Mouse (Mus musculus) midbrain, embryonic 12.5 days (tissue): Measurements from ENCODE around the gene Elmo1. TPM values are rescaled to one million over a fixed set of nuclear protein-coding genes. Genes with fewer than 3 reads are reported as not detected.

ENCODE experiments used
- ATAC-seq: fragments of 200-750 bp; cut with Nextera tagmentation; 2 replicates; pipeline ENCODE4 v1.8.0; 2017; ENCODE audit warnings: low read depth, moderate TSS enrichment, moderate library complexity; ENCODE audit not compliant: low FRiP score
- H3K27ac ChIP-seq: fragments of 300-500 bp; sonication (generic); replicated peaks from 2 replicates; pipeline ENCODE4 v1.5.1; 2016; ENCODE audit warnings: mild to moderate bottlenecking
- H3K27me3 ChIP-seq: fragments of 300-500 bp; sonication (generic); 2 replicates; pipeline ENCODE4 v1.6.1; 2016; ENCODE audit warnings: mild to moderate bottlenecking
- H3K36me3 ChIP-seq: fragments of 300-500 bp; sonication (generic); 2 replicates; pipeline ENCODE4 v1.6.1; 2016
- H3K4me1 ChIP-seq: fragments of 300-500 bp; sonication (generic); 2 replicates; pipeline ENCODE4 v1.6.1; 2016
- H3K4me2 ChIP-seq: fragments of 300-500 bp; sonication (generic); replicated peaks from 2 replicates; pipeline ENCODE4 v1.6.1; 2016; ENCODE audit warnings: mild to moderate bottlenecking, moderate library complexity
- H3K4me3 ChIP-seq: fragments of 300-500 bp; sonication (generic); 2 replicates; pipeline ENCODE4 v1.5.1; 2016; ENCODE audit warnings: mild to moderate bottlenecking
- H3K9ac ChIP-seq: fragments of 300-500 bp; sonication (generic); replicated peaks from 2 replicates; pipeline ENCODE4 v1.6.1; 2016; ENCODE audit warnings: mild to moderate bottlenecking, moderate library complexity
- H3K9me3 ChIP-seq: fragments of 300-500 bp; sonication (generic); 2 replicates; pipeline ENCODE4 v1.6.1; 2016; ENCODE audit warnings: mild to moderate bottlenecking
- WGBS: fragments of 180-500 bp; shearing (Covaris S2); methylation state at CpG from one replicate; pipeline ENCODE4 v1.1.7; 2016; 5-methylcytosine and 5-hydroxymethylcytosine counted together
- polyA plus RNA-seq: library from polyadenylated mRNA; unstranded; fragments of >200 nt; fragmentation: Nextera tagmentation; extraction: Ambion mirVana; gene quantifications from 2 replicates; pipeline ENCODE4 v1.2.1, GENCODE M21; 2016

The Elmo1 gene
- polyA plus RNA-seq, 1 experiment from 2014 or later, result 25.5 TPM

DNA sequence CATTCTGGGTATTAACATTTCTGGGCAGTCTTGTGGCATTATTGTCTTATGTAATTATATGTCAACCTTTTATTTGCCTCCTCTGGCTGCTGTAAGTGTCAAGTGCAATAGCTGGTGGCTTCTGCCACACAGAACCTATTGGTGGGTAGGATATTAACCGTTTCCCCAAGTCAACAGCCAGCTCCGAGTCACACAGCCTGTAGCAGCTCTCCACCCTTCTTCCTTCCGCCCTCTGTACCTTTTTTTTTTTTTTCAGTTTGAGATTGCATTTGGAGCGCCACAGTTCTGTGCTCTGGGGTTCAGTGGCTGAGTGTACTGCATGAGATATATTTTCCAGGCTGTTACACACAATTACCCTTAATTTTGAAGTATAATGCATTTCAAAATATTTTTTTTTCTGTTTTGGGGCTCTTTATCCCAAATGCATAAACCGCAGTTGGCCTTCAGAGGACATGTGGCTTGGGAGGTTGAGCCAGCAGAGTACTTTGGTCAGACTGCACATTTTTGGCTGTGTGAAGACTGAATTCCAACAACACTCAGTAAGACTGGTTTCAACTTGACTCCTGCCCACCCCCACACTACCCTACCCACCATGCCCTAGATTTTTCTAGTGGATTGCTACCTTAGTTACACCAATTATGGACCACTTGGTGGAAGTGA, 7.7 kb downstream of the Elmo1 start:
- no peak for ATAC-seq
- Histone ChIP-seq H3K36me3 (no peaks in the 10 kb centered on the region), H3K27ac (no peak overlapping the region), H3K4me1 (no peaks in the 10 kb centered on the region), H3K27me3 (peaks cover 5% of the 10 kb centered on the region), H3K4me3 (no peak overlapping the region), H3K9ac (no peak overlapping the region), H3K4me2 (no peak overlapping the region), H3K9me3 (no peaks in the 10 kb centered on the region)
- 54% methylated on average over 5 of the region's 5 CpGs for WGBS

DNA sequence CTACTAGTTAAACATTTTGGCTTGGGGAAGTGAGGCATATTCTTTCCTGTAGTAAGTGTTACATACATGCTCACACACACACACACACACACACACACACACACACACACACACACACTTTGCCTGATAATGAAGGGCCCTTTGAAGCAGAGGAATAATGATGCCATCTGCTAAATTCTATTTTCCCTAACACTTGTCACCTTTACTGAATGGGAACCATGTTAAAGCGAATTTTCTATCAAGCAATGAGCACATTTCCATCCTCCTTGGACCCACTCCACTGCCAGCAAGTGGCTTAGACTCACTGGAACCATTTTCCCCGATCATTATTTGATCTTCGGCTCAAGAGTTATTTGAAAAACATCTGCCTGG, 8.2 kb downstream of the Elmo1 start:
- H3K36me3 ChIP-seq, result no peaks in the 10 kb centered on the region
- H3K9me3 ChIP-seq, result no peaks in the 10 kb centered on the region
- H3K9ac ChIP-seq, result no peak overlapping the region
- ATAC-seq, result no peak
- 71% methylated on average over 3 of the region's 3 CpGs for WGBS
- H3K4me2 ChIP-seq, result no peak overlapping the region
- H3K27ac ChIP-seq, result no peak overlapping the region
- H3K4me3 ChIP-seq, result no peak overlapping the region
- no peaks in the 10 kb centered on the region for H3K4me1 ChIP-seq
- H3K27me3 ChIP-seq, result peaks cover under 1% of the 10 kb centered on the region; the same call in 1 of the 2 replicates

DNA sequence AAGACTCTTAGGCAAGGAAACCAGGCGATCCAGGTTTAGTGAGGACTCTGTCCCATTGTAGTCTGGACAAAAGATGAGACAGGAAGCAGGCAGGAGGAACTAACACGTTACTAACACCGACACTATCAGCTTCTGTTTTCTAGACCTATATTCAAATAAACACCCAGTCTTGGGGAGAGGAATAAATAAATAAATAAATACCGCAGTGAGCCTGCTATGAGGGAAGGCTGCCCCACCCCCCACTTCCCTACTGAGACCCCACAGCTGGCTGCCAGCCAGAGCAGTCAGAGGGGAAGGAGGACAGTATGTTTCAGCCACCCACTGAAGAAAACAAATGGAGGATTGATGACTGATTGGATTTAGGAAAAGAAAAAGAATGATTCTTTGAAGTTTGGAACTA, 9.2 kb downstream of the Elmo1 start:
- no peak overlapping the region for H3K9ac ChIP-seq

DNA sequence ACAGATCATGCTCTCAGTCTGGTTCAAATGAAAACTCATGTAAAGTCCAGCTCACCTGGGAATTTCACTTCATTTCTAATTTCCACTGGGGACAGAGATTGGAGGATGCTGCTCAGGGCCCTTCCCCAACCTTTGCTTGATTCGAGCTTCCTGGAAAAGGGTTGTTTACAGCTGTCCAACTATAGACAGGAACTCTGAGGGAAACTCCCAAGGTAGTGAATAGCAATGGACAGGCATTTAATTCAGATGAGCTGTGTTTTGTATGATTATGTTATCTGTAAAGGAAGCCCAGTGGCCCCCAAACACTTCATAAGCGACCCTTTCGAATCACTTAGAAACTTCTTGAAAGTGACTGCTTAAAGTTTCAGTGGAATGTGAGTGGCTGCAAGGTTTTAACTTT, 10.0 kb downstream of the Elmo1 start:
- 82% methylated on average over 3 of the region's 3 CpGs for whole genome bisulfite sequencing
- H3K9me3 ChIP-seq, result no peaks in the 10 kb centered on the region
- no peaks in the 10 kb centered on the region for H3K4me1 ChIP-seq
- no peaks in the 10 kb centered on the region for H3K27me3 ChIP-seq
- no peaks in the 10 kb centered on the region for H3K36me3 ChIP-seq
- no peak overlapping the region for H3K27ac ChIP-seq
- no peak overlapping the region for H3K4me2 ChIP-seq
- no peak overlapping the region for H3K4me3 ChIP-seq
- no peak for ATAC-seq
- no peak overlapping the region for H3K9ac ChIP-seq

More for the DNA sequence above, 9.2 kb downstream of the Elmo1 start:
- ATAC-seq, result 0 out of 2 replicates have a peak, but pooled peaks have one; percentile 38
- Histone ChIP-seq H3K4me1 (no peaks in the 10 kb centered on the region), H3K36me3 (no peaks in the 10 kb centered on the region), H3K27me3 (no peaks in the 10 kb centered on the region; the same call in 1 of the 2 replicates), H3K4me2 (no peak overlapping the region), H3K4me3 (no peak overlapping the region), H3K9me3 (no peaks in the 10 kb centered on the region), H3K27ac (no peak overlapping the region)
- 11% methylated on average over 4 of the region's 4 CpGs for WGBS

DNA sequence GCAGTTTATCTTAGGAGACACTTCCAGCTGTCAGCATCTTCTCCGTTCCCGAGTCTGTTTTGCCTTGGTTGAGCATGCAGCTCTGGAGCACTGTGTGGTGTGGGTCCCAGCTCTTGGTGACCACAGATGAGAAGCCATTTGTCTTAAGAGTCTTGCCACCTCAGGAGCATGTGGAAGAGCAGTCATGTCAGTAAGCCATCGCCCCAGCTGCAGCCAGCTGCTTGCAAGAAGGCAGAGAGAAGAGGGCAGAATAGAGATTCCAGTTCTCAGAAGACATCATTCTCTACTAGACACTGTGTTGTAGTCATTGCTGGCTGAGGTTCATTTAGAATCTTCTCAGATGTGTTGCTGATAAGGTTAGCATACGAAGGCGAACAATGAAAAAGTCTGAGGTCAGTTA, 11.3 kb downstream of the Elmo1 start:
- Histone ChIP-seq H3K4me3 (no peak overlapping the region), H3K9me3 (no peaks in the 10 kb centered on the region), H3K4me1 (no peaks in the 10 kb centered on the region), H3K4me2 (no peak overlapping the region), H3K9ac (no peak overlapping the region), H3K36me3 (no peaks in the 10 kb centered on the region), H3K27me3 (no peaks in the 10 kb centered on the region), H3K27ac (no peak overlapping the region)
- ATAC-seq, result no peak
- WGBS, result 86% methylated on average over 5 of the region's 5 CpGs

DNA sequence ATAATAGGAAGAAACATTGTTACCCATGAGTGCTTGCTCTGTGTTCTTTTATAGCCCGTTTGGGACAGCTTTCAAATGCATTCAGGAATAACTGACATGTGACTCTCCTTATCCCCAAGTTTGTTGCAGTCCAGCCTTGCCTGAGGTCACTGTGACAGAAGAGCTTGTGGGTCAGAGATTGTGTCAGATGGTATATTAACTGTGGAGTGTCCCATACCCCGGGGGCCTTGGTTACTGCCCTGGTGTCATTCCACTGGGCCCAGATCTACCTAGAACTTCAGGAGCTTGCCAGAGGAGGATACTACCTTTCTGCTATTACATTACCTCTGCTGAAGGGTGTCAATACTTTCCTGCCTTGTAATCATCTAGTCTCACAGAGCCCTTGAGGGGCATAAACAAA, 14.4 kb downstream of the Elmo1 start:
- H3K27ac ChIP-seq, result no peak overlapping the region
- H3K4me2 ChIP-seq, result no peak overlapping the region
- no peaks in the 10 kb centered on the region for H3K27me3 ChIP-seq

DNA sequence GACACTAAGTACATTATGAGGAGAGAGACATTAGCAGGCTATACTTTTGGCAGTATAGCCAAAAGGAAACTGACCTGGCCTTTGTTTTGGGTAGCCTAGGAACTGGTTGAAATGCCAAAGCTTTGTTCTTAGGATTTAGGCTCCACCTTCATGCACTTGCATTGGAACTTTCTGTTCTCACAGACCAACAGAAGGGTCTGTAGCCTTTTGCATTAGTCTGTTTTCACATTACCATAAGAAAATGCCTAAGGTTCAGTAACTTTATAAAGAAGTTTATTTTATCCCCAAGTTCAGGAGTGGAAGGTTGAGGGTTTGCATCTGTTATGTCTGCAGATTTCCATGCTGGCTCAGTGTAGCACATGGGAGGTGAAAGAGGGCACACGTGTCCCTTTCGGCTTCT, 15.6 kb downstream of the Elmo1 start:
- Histone ChIP-seq H3K4me1 (no peaks in the 10 kb centered on the region), H3K9me3 (no peaks in the 10 kb centered on the region), H3K4me2 (no peak overlapping the region), H3K36me3 (no peaks in the 10 kb centered on the region), H3K4me3 (no peak overlapping the region), H3K27me3 (no peaks in the 10 kb centered on the region), H3K9ac (no peak overlapping the region), H3K27ac (no peak overlapping the region)
- WGBS, result 97% methylated on average over 2 of the region's 2 CpGs
- no peak for ATAC-seq

More for the DNA sequence above, 14.4 kb downstream of the Elmo1 start:
- Histone ChIP-seq H3K36me3 (no peaks in the 10 kb centered on the region), H3K4me3 (no peak overlapping the region), H3K9ac (no peak overlapping the region), H3K4me1 (no peaks in the 10 kb centered on the region), H3K9me3 (no peaks in the 10 kb centered on the region)
- 73% methylated on average over 2 of the region's 2 CpGs for WGBS
- no peak for ATAC-seq

DNA sequence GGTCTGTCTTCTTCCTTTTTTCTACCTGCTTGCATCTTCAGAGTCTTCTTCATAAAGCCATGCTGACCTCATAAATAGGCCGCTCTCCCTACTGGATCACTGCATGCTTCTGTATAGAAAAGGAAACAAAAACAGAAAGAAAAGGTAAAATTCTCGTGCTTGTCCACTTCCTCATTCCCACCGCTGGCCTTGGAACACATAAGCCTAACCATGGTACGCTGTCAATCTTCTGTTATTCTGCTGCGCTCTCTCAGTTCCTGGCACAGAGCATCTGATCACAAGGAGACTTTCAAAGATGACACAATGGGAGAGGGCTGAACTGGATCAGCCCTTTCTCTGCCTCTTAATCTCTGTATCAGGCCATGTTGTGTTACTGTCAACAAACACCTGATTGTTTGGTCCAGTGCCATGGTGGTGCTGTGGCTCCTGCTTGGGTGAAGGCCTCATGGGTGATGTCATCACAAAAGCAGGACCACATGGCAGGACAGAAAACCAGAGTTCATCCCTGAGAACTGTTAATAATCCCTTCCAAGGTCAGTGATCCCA, 17.6 kb downstream of the Elmo1 start:
- Histone ChIP-seq H3K4me3 (no peak overlapping the region), H3K4me2 (no peak overlapping the region), H3K27ac (no peak overlapping the region), H3K36me3 (no peaks in the 10 kb centered on the region), H3K27me3 (no peaks in the 10 kb centered on the region), H3K9ac (no peak overlapping the region), H3K9me3 (no peaks in the 10 kb centered on the region), H3K4me1 (no peaks in the 10 kb centered on the region)
- no peak for ATAC-seq
- WGBS, result 95% methylated on average over 5 of the region's 5 CpGs

DNA sequence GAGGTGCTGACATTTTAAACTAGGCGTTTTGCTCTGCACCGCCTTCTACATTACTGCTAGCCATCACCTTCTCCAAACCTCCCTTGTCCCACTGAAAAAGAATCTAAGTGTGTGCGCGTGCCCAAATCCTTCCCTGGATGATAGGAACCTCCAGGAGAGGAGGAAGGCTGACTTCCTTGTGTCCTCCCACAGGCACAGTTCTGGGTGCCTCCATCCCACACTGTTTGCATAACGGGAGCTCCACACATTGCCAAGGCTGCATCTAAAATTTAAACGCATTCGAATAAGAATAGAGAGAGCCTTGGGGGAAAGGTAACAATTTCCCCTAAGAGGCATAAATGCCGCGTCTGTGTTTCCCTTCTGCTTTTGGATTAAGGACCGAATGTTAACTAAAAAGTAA, 18.6 kb downstream of the Elmo1 start:
- H3K36me3 ChIP-seq, result no peaks in the 10 kb centered on the region

DNA sequence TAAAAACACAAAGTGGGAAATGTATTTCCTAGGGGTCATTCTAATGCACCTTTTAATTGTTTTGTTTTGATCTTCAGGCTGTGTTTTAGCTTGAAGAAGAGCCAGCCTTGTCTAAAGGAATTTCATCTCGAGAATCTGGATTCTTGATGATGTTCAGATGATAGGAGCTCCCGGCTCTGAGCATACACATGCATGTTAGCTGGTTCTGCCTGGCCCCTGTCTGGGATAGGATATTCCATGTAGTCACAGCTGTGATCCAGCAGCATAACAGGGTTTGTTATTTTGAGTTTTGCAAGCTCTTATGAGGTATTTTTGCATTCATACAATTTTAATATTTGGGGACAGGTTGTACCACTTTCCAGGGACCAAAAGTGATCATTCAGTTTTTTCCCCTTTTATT, 19.1 kb downstream of the Elmo1 start:
- Histone ChIP-seq H3K9me3 (no peaks in the 10 kb centered on the region), H3K36me3 (no peaks in the 10 kb centered on the region), H3K27ac (no peak overlapping the region), H3K4me2 (no peak overlapping the region), H3K9ac (no peak overlapping the region), H3K4me3 (no peak overlapping the region), H3K4me1 (no peaks in the 10 kb centered on the region), H3K27me3 (no peaks in the 10 kb centered on the region)
- no peak for ATAC-seq
- 48% methylated on average over 2 of the region's 2 CpGs for WGBS

More for the DNA sequence above, 18.6 kb downstream of the Elmo1 start:
- H3K9ac ChIP-seq, result no peak overlapping the region
- H3K27me3 ChIP-seq, result no peaks in the 10 kb centered on the region
- H3K9me3 ChIP-seq, result no peaks in the 10 kb centered on the region
- 53% methylated on average over 10 of the region's 10 CpGs for WGBS
- no peak overlapping the region for H3K4me2 ChIP-seq
- no peaks in the 10 kb centered on the region for H3K4me1 ChIP-seq
- no peak for ATAC-seq
- no peak overlapping the region for H3K4me3 ChIP-seq
- no peak overlapping the region for H3K27ac ChIP-seq

DNA sequence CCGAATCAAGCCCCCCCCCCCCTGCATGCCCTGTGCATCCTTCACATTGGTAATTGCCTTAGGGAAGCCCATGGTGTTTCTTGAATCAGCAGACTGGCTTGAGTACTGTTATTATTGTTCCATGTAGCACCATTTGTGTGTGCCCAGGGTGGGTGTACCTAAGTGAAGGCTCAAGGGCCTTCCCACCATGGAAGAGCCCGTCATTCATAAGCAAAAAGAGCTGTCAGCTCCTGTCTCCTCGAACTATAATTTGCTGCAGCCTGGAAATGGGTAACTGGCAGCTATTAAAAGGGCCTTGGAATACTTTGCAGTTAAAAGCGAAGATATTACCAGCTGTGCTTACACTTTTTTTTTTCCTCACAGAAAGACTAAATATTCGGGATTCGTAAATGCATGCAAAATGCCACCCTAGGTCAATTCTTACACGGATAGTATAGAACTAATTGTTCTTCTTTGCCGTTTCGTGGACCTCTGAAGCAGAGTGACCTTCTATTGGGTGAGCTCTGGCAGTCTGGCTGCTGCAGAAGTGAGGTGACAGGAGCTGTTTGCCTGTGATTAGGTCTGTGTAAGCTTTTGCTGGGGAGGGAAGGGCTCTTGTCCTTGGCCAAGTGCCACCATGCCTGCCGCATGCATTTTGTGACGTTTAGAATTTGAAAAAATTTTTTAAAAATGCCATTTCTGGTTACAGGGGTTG, 19.7 kb downstream of the Elmo1 start:
- no peaks in the 10 kb centered on the region for H3K27me3 ChIP-seq
- H3K9ac ChIP-seq, result no peak overlapping the region
- no peak overlapping the region for H3K27ac ChIP-seq
- ATAC-seq, result no peak
- WGBS, result 71% methylated on average over 11 of the region's 11 CpGs
- H3K36me3 ChIP-seq, result no peaks in the 10 kb centered on the region
- H3K4me3 ChIP-seq, result no peak overlapping the region
- peaks cover 3% of the 10 kb centered on the region; the same call in 1 of the 2 replicates for H3K4me1 ChIP-seq
- H3K9me3 ChIP-seq, result no peaks in the 10 kb centered on the region
- H3K4me2 ChIP-seq, result no peak overlapping the region

DNA sequence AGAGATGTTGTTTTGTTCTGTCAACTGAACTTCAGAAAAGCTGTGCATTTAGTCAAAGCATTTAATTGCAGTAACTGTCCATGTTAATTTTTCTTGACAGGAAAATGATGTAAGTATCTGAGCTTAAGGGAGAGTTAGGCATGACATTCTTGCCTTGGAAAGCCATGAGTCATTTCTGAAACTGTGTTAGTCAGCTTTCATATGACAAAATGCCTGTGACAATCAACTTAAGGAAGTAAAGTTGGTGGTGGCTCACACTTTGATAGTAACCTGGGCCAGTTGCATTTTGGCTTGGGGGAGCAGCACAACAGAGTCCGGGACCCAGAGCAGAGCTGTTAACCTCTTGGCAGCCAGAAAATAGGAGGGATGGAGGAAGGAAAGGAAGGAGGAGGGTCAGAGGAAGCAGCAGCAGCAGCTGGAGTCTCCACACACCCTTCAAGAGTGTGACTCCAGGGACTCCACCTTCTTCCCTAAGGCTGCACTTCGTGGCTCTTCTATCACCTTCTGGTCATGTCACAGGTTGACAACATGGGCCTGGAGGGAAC, 20.9 kb downstream of the Elmo1 start:
- Histone ChIP-seq H3K4me1 (peaks cover 10% of the 10 kb centered on the region), H3K9me3 (no peaks in the 10 kb centered on the region), H3K36me3 (no peaks in the 10 kb centered on the region), H3K4me3 (no peak overlapping the region), H3K9ac (no peak overlapping the region), H3K4me2 (no peak overlapping the region), H3K27me3 (no peaks in the 10 kb centered on the region), H3K27ac (no peak overlapping the region)
- 81% methylated on average over 2 of the region's 2 CpGs for WGBS
- no peak for ATAC-seq
